Mouse (Mus musculus) G1E (cell line): ENCODE measurements around the gene Ccdc107.

Source experiments
- CTCF ChIP-seq: IDR thresholded peaks from 2 replicates; pipeline ENCODE4 v1.5.1; 2012; ENCODE audit warnings: low read depth, low read length, inconsistent platforms, mixed read lengths
- GATA1 ChIP-seq: IDR thresholded peaks from 2 replicates; pipeline ENCODE4 v1.6.1; 2012; ENCODE audit warnings: borderline replicate concordance, low read length, inconsistent platforms, mixed read lengths
- GATA2 ChIP-seq: IDR thresholded peaks from 2 replicates; pipeline ENCODE4 v1.6.1; 2012; ENCODE audit warnings: low read depth, low read length, inconsistent platforms, borderline replicate concordance

DNA sequence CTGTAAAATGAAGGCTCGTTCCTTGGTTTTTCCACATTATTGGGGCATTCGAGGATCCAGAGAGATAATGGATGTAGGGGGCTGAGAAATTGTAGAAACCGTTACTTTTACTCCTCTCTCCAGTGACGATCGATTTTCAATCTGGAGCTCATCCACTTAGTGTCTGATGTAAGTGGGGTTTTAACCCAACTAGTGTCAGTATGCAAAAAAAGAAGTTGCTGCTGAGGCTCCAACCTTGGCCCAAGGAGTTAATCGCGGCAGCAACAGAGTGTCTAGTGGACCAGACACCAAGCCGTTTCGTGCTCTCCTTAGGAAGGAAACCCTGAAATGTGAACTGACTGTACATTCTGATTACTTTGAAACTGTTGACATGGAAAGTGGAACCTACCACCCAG is 1.1 kb downstream of the Ccdc107 start:
- no peak for TF ChIP-seq GATA1
- TF ChIP-seq CTCF: no peak
- no peak for TF ChIP-seq GATA2
